Mouse (Mus musculus) CH12.LX (cell line): ENCODE measurements at regions not wholly inside any gene's neighbourhood (a gene's known extent, or its start where the extent isn't known, plus 50 kb on each side); places are given as distances from the start of the nearest gene placed in this dataset.

Experiments
- DNase-seq: peaks from one replicate; pipeline ENCODE4 v3.0.0-alpha.2; 2013; ENCODE audit errors: extremely low read depth
- H3K27ac ChIP-seq: 2 replicates; pipeline ENCODE4 v1.5.1; 2012; ENCODE audit warnings: low read depth, mild to moderate bottlenecking, control low read depth, moderate library complexity; ENCODE audit not compliant: insufficient read depth
- H3K27me3 ChIP-seq: replicated peaks from 2 replicates; pipeline ENCODE3; 2012; ENCODE audit warnings: inconsistent platforms
- H3K36me3 ChIP-seq, 2 experiments: replicated peaks in 1 of 2; 2 replicates each; pipeline versions ENCODE3 to v1.6.1; 2012; ENCODE audit warnings: inconsistent platforms in 1 of 2, low read length in 1 of 2, mild to moderate bottlenecking in 1 of 2, mixed read lengths in 1 of 2, moderate library complexity in 1 of 2; ENCODE audit not compliant: control insufficient read depth in 1 of 2, insufficient read depth in 1 of 2
- H3K4me1 ChIP-seq, 2 experiments: 2 replicates each; pipeline ENCODE4 v1.6.1; 2012; ENCODE audit warnings: inconsistent platforms in 1 of 2, moderate library complexity in 1 of 2; ENCODE audit not compliant: insufficient read depth in 2 of 2, control insufficient read depth in 1 of 2
- H3K4me2 ChIP-seq: 2 replicates; pipeline ENCODE4 v1.6.1; 2012; ENCODE audit warnings: low read depth, mild to moderate bottlenecking, control low read depth; ENCODE audit not compliant: poor library complexity, insufficient read depth, severe bottlenecking
- H3K4me3 ChIP-seq, 3 experiments: fragments of 150-350 bp in 1 of 3; sonication (generic) in 1 of 3; replicated peaks in 1 of 3; 2 replicates each; pipeline versions ENCODE3 to v1.5.1; 2011 to 2012; ENCODE audit warnings: low read depth in 2 of 3, low read length in 2 of 3, mild to moderate bottlenecking in 2 of 3, moderate library complexity in 2 of 3, control low read depth in 1 of 3, improper control_type of control experiment in 1 of 3, inconsistent platforms in 1 of 3, mixed read lengths in 1 of 3; ENCODE audit not compliant: poor library complexity in 1 of 3
- H3K79me2 ChIP-seq: replicated peaks from 2 replicates; pipeline ENCODE4 v1.6.1; 2012; ENCODE audit warnings: mild to moderate bottlenecking, moderate library complexity; ENCODE audit not compliant: control insufficient read depth, poor library complexity, insufficient read depth, severe bottlenecking; ENCODE audit errors: extremely low read depth
- H3K9ac ChIP-seq: 2 replicates; pipeline ENCODE4 v1.6.1; 2012; ENCODE audit warnings: low read depth, mild to moderate bottlenecking, control low read depth, moderate library complexity; ENCODE audit not compliant: insufficient read depth
- H3K9me3 ChIP-seq: replicated peaks from 2 replicates; pipeline ENCODE3; 2012; ENCODE audit warnings: low read length, inconsistent platforms, mixed read lengths
- BHLHE40 ChIP-seq: IDR thresholded peaks from 2 replicates; pipeline ENCODE4 v1.6.1; 2011; ENCODE audit warnings: mild to moderate bottlenecking, low read depth, low read length, improper control_type of control experiment
- CHD1 ChIP-seq: IDR thresholded peaks from 2 replicates; pipeline ENCODE4 v1.6.1; 2012; ENCODE audit warnings: low read depth, low read length, improper control_type of control experiment, inconsistent platforms
- CTCF ChIP-seq, 2 experiments: IDR thresholded peaks in 1 of 2; conservative IDR thresholded peaks in 1 of 2; 2 replicates each; pipeline ENCODE4 v1.5.1; 2011 to 2012; ENCODE audit warnings: low read depth in 2 of 2, low read length in 2 of 2, improper control_type of control experiment in 1 of 2, inconsistent platforms in 1 of 2, mild to moderate bottlenecking in 1 of 2, moderate library complexity in 1 of 2
- E2F4 ChIP-seq: IDR thresholded peaks from 2 replicates; pipeline ENCODE4 v1.6.1; 2011; ENCODE audit warnings: low read depth, low read length, improper control_type of control experiment; ENCODE audit not compliant: insufficient replicate concordance
- ETS1 ChIP-seq: conservative IDR thresholded peaks from 2 replicates; pipeline ENCODE4 v1.6.1; 2012; ENCODE audit warnings: low read depth, mild to moderate bottlenecking, inconsistent platforms, low read length, improper control_type of control experiment, moderate library complexity
- GABPA ChIP-seq: IDR thresholded peaks from 2 replicates; pipeline ENCODE4 v1.6.1; 2012; ENCODE audit warnings: low read depth, low read length, improper control_type of control experiment, inconsistent platforms; ENCODE audit not compliant: insufficient replicate concordance
- HCFC1 ChIP-seq: IDR thresholded peaks from 2 replicates; pipeline ENCODE4 v1.6.1; 2012; ENCODE audit warnings: low read depth, mild to moderate bottlenecking, inconsistent platforms, low read length, improper control_type of control experiment
- JUN ChIP-seq: IDR thresholded peaks from 2 replicates; pipeline ENCODE4 v1.6.1; 2011; ENCODE audit warnings: low read depth, mild to moderate bottlenecking, low read length, improper control_type of control experiment, moderate library complexity; ENCODE audit not compliant: insufficient read depth
- MAZ ChIP-seq: IDR thresholded peaks from 2 replicates; pipeline ENCODE4 v1.6.1; 2012; ENCODE audit warnings: low read depth, mild to moderate bottlenecking, inconsistent platforms, low read length, improper control_type of control experiment, moderate library complexity
- MEF2A ChIP-seq: IDR thresholded peaks from 2 replicates; pipeline ENCODE4 v1.6.1; 2014; ENCODE audit warnings: low read depth, mild to moderate bottlenecking, inconsistent platforms, low read length, improper control_type of control experiment, borderline replicate concordance
- PAX5 ChIP-seq: IDR thresholded peaks from 2 replicates; pipeline ENCODE4 v1.6.1; 2012; ENCODE audit warnings: low read length, inconsistent platforms, mixed read lengths
- POLR2A ChIP-seq: IDR thresholded peaks from 2 replicates; pipeline ENCODE4 v1.6.1; 2011; ENCODE audit warnings: low read depth, mild to moderate bottlenecking, improper control_type of control experiment, low read length
- RAD21 ChIP-seq: IDR thresholded peaks from 2 replicates; pipeline ENCODE4 v1.6.1; 2011; ENCODE audit warnings: low read depth, mild to moderate bottlenecking, low read length, improper control_type of control experiment, moderate library complexity
- SIN3A ChIP-seq: IDR thresholded peaks from 2 replicates; pipeline ENCODE4 v1.6.1; 2012; ENCODE audit warnings: low read length, improper control_type of control experiment, inconsistent platforms
- SMC3 ChIP-seq: IDR thresholded peaks from 2 replicates; pipeline ENCODE4 v1.6.1; 2011; ENCODE audit warnings: low read depth, low read length, improper control_type of control experiment
- TBP ChIP-seq: conservative IDR thresholded peaks from 2 replicates; pipeline ENCODE4 v1.6.1; 2011; ENCODE audit warnings: low read depth, low read length, improper control_type of control experiment
- UBTF ChIP-seq: IDR thresholded peaks from 2 replicates; pipeline ENCODE4 v1.6.1; 2012; ENCODE audit warnings: low read depth, mild to moderate bottlenecking, inconsistent platforms, low read length, improper control_type of control experiment, moderate library complexity
- USF1 ChIP-seq: IDR thresholded peaks from 2 replicates; pipeline ENCODE4 v1.6.1; 2014; ENCODE audit warnings: low read depth, mild to moderate bottlenecking, inconsistent platforms, low read length, improper control_type of control experiment
- USF2 ChIP-seq: conservative IDR thresholded peaks from 2 replicates; pipeline ENCODE4 v1.6.1; 2011; ENCODE audit warnings: low read depth, low read length, improper control_type of control experiment
- ZC3H11A ChIP-seq: IDR thresholded peaks from 2 replicates; pipeline ENCODE4 v1.6.1; 2012; ENCODE audit warnings: low read depth, mild to moderate bottlenecking, inconsistent platforms, low read length, improper control_type of control experiment
- dilution Hi-C: fragments of 300-500 bp; cut with MboI; formaldehyde crosslinking; loops from 2 replicates; pipeline ENCODE4 v1.14.3; 2020; ENCODE audit warnings: low sequenced_read_pairs; ENCODE audit not compliant: extremely low pct_unique_long_range_greater_than_20kb, extremely low pct_ligation_motif_present
- in situ Hi-C: fragments of 300-500 bp; cut with MboI; formaldehyde crosslinking; loops from 3 replicates; pipeline ENCODE4 v1.14.3; 2019; ENCODE audit warnings: low sequenced_read_pairs, low pct_ligation_motif_present, low pct_unique_long_range_greater_than_20kb, mixed read lengths

DNA sequence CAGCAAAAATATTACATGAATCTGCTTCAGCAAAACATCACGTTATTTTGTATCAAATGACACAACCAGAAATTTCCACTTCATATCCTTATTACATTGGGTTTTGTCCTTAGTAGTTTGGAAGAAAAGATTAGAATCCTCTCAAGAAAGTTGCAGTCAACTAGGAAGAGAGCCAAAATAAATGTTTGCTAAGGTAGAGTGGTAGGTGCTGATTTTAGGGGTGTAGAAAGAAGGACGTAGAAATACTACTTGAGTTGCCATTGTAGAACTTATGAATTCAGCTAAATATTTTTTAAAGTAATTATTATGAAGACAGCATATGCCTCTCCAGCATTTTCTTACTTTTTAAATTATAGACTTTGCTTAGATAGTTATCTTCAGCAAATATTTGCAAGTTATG, 336.8 kb downstream of the Fam84b start:
- in situ Hi-C loops (no loop called here), dilution Hi-C loops (no loop called here)
- DNase-seq: no peak
- Histone ChIP-seq H3K4me1 (peaks cover 0 to 8% of the 10 kb centered on the region in 2 experiments; a peak in 2 of 4 replicates), H3K4me2 (no peak overlapping the region), H3K79me2 (no peaks in the 10 kb centered on the region), H3K27me3 (no peaks in the 10 kb centered on the region), H3K36me3 (no peaks in the 10 kb centered on the region), H3K9me3 (peaks cover 2% of the 10 kb centered on the region), H3K27ac (no peak overlapping the region), H3K9ac (no peak overlapping the region), H3K4me3 (no peak overlapping the region)
- TF ChIP-seq TBP: no peak
- TF ChIP-seq SMC3: no peak
- TF ChIP-seq SIN3A: no peak
- no peak for TF ChIP-seq USF2
- no peak for TF ChIP-seq HCFC1
- no peak for TF ChIP-seq USF1
- no peak for TF ChIP-seq JUN
- TF ChIP-seq PAX5: no peak
- TF ChIP-seq POLR2A: no peak
- no peak for TF ChIP-seq UBTF
- no peak for TF ChIP-seq BHLHE40
- TF ChIP-seq MEF2A: no peak
- no peak for TF ChIP-seq E2F4
- TF ChIP-seq CTCF (conservative IDR thresholded peaks at IDR 0.05 in 1 of 2, IDR thresholded peaks at IDR 0.05 in 1 of 2; ENCODE audit: low read depth in 2 of 2, low read length in 2 of 2): no peak

DNA sequence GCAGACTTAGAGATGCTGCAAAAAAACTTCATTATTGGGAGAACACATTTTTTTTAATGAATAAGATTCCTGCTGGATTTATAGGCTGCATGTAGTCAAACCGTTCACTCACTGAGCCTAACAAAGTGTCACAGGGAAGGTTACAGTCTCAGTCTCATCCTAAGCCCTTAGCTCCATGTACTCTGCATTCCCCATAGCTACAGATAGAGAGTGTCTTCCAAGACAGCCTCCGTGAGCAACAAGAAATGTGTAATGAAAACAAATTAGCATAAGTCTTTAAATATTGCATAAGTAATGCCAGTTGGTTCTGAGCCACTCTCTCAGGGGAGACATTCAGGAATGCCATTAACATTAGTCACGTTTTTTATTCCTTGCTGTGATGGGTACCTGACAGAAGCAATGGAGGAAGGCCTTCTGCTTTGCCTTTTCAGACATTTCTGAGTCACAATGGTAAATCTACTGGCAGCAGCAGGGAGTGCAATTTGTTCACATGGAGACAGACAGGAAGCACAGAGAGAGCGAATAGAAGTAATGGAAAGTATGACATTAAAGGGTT, 376.7 kb downstream of the Fam84b start:
- Histone ChIP-seq H3K9ac (no peak overlapping the region), H3K4me1 (no peaks in the 10 kb centered on the region), H3K9me3 (no peaks in the 10 kb centered on the region), H3K27me3 (no peaks in the 10 kb centered on the region)
- TF ChIP-seq ETS1 (no peak), RAD21 (no peak), CHD1 (no peak), ZC3H11A (no peak), MAZ (no peak), GABPA (no peak), CTCF (conservative IDR thresholded peaks at IDR 0.05 in 1 of 2, IDR thresholded peaks at IDR 0.05 in 1 of 2; ENCODE audit: low read depth in 2 of 2, low read length in 2 of 2) (no peak)
- TF ChIP-seq, all 38 proteins: peak for 0
- Histone ChIP-seq H3K4me2 (no peak overlapping the region), H3K27ac (no peak overlapping the region), H3K79me2 (no peaks in the 10 kb centered on the region), H3K4me3 (no peak overlapping the region), H3K36me3 (no peaks in the 10 kb centered on the region)
- dilution Hi-C loops: no loop called here
- peak; percentile 9 for DNase-seq
- in situ Hi-C loops: no loop called here
